Mouse (Mus musculus): ENCODE results near the gene Gjb4. TPM values are rescaled to one million over a fixed set of nuclear protein-coding genes. Genes with fewer than 3 reads are reported as not detected.

Gjb4 gene
- polyA plus RNA-seq, 1 experiment from 2014 or later: 0.26 TPM

DNA sequence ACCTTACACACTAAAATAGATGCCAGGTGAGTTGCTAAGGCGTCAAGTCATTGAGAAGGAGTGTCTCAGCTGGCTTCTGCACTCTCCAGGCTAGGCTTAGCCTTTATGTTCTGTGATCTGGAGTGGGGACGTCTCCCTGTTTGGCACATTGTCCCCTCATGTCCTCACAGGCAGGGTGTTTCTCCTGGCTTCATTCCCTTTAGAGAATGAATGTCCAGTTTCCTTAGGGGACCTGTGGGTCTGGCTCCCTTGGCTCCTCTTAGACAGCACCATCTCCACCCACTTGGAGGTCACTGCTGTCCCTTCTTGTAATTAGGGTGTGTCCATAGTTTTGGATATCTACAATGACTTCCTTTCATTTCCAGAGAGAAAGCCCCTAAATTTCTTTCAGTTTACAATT, 47.0 kb downstream of the Gjb4 start:
- ATAC-seq: no peak
- Histone ChIP-seq H3K4me2 (replicated peaks; ENCODE audit: low read depth) (no peak overlapping the region), H3K4me3 (ENCODE audit: low read depth, low read length) (no peak overlapping the region), H3K4me1 (replicated peaks; ENCODE audit: control insufficient read depth, insufficient read depth, low read length) (no peaks in the 10 kb centered on the region), H3K36me3 (ENCODE audit: control insufficient read depth, insufficient read depth) (no peaks in the 10 kb centered on the region), H3K27me3 (replicated peaks; ENCODE audit: control insufficient read depth, insufficient read depth, low read length) (no peaks in the 10 kb centered on the region), H3K9ac (ENCODE audit: low read depth, low read length) (no peak overlapping the region), H3K9me3 (ENCODE audit: control insufficient read depth) (no peaks in the 10 kb centered on the region), H3K27ac (ENCODE audit: low read depth, low read length) (no peak overlapping the region)
- no peak for TF ChIP-seq CTCF (IDR thresholded peaks at IDR 0.05; ENCODE audit: low read depth)
- WGBS: 60% methylated on average over 2 of the region's 2 CpGs

DNA sequence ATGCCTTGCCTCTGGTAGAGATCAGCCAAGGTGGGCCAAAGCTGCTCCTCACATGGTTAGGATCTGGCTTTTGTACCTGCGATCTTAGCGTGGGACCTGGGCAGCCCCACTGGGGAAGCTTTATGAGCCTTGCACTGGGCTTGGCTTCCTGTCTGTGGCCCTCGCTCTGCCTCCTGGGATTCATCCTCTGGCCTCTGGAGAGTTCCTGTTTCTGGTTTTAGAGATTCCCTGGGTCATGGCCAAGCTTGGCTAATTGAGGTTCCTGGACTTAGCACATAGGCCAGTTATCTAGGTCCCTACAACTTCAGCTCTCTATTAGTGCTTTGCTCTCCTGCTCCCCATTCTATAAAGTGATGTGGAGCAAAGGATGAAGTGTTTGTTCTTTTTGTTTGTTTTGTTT, 50.1 kb downstream of the Gjb4 start:
- Histone ChIP-seq H3K27me3 (replicated peaks; ENCODE audit: control insufficient read depth, insufficient read depth, low read length) (no peaks in the 10 kb centered on the region), H3K4me3 (ENCODE audit: low read depth, low read length) (no peak overlapping the region), H3K9me3 (ENCODE audit: control insufficient read depth) (no peaks in the 10 kb centered on the region), H3K9ac (ENCODE audit: low read depth, low read length) (no peak overlapping the region), H3K4me1 (replicated peaks; ENCODE audit: control insufficient read depth, insufficient read depth, low read length) (no peaks in the 10 kb centered on the region), H3K36me3 (ENCODE audit: control insufficient read depth, insufficient read depth) (no peaks in the 10 kb centered on the region), H3K27ac (ENCODE audit: low read depth, low read length) (no peak overlapping the region), H3K4me2 (replicated peaks; ENCODE audit: low read depth) (no peak overlapping the region)
- TF ChIP-seq CTCF (IDR thresholded peaks at IDR 0.05; ENCODE audit: low read depth): no peak
- 67% methylated on average over 3 of the region's 3 CpGs for WGBS
- ATAC-seq: no peak

Other genes with a start within 250 kb of the Gjb4 start
- 19.5 and 20.9 TPM in 2 replicates for gene Tmem35b, start 230.4 kb downstream of the Gjb4 start, polyA plus RNA-seq (2015; fragmentation: Nextera tagmentation; extraction: Ambion mirVana)
- gene Dlgap3, start 184.9 kb downstream of the Gjb4 start, polyA plus RNA-seq (2015; fragmentation: Nextera tagmentation; extraction: Ambion mirVana): 0.46 and 0.59 TPM in 2 replicates
- 42.4 and 44.9 TPM in 2 replicates for gene Smim12, start 110.3 kb downstream of the Gjb4 start, polyA plus RNA-seq (2015; fragmentation: Nextera tagmentation; extraction: Ambion mirVana)
- gene Gja4, start 40.0 kb downstream of the Gjb4 start, polyA plus RNA-seq (2015; fragmentation: Nextera tagmentation; extraction: Ambion mirVana): 11.4 and 13.8 TPM in 2 replicates
- gene Gjb3, start 23.2 kb downstream of the Gjb4 start, polyA plus RNA-seq (2015; fragmentation: Nextera tagmentation; extraction: Ambion mirVana): 0.68 and 1.3 TPM in 2 replicates
- 1.3 and 1.6 TPM in 2 replicates for gene Gjb5, start 4.1 kb upstream of the Gjb4 start, polyA plus RNA-seq (2015; fragmentation: Nextera tagmentation; extraction: Ambion mirVana)